Mouse (Mus musculus) adipocyte (in vitro differentiated cells): ENCODE data around the gene Fnip1.

Experiments used
- DNase-seq: peaks from one replicate; pipeline ENCODE4 v3.0.0-alpha.2; 2016; ENCODE audit warnings: low spot score

Gene Fnip1

GRCm38 (mm10) chr11:54458168-54458567, 20.2 kb downstream of the Fnip1 start:
- DNase-seq, result no peak

DNA sequence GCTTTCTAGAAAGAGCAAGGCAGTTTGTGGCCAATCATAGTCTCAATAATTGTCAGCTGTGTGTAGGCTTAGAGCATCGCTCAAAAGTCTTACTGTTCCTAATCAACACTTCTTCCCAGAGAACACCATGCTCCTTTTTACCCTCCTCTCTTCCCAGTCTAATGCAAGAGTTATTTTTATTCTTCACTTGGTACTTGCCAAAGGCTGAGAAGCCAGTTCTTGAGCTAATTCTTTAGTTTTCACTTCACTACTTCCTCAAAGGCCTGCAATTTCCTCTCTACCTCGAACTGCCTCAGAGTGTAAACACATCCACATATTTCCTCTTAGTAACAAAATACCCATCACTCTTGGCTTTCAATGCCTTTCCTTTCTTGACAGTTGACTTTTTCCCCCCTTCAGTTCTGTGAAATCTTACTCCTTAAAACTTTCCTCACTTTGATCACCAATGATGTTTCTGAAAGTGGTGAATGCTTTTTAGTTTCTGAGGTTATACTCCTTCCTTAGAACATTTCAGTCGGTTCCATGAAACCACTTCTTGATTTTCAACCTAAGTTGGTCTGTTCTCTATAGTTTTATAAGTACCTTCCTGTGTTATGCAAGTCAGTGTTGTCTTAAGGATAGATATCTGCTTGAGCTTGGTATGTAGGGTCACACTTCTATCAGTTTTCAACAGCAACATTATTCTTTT, 26.7 kb downstream of the Fnip1 start:
- no peak for DNase-seq

- no peak for DNase-seq
Observed at GRCm38 (mm10) chr11:54472231-54472630, 34.2 kb downstream of the Fnip1 start.

GRCm38 (mm10) chr11:54478414-54478813, 40.4 kb downstream of the Fnip1 start:
- DNase-seq, result peak; percentile 14

DNA sequence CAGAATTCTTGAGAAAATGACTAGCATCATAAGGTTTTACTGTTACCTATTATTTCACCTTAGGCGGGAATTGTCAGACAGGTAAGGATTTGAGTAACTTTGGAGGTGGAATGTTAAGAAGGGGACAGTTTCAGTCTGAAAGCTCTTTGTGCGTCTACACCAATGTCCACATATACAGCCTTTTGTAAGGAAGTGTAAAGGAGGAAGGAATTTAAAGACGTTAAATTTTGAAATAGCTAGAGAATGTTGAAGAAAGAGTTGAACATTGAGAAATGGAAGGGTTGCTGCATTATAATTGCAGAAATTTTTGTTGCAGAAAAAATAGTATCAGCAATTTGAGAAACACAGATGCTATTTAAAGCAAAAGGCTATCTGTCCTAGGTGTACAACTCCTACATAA, 48.0 kb downstream of the Fnip1 start:
- DNase-seq, result no peak

GRCm38 (mm10) chr11:54491946-54492558, 54.1 kb downstream of the Fnip1 start:
- no peak for DNase-seq

DNA sequence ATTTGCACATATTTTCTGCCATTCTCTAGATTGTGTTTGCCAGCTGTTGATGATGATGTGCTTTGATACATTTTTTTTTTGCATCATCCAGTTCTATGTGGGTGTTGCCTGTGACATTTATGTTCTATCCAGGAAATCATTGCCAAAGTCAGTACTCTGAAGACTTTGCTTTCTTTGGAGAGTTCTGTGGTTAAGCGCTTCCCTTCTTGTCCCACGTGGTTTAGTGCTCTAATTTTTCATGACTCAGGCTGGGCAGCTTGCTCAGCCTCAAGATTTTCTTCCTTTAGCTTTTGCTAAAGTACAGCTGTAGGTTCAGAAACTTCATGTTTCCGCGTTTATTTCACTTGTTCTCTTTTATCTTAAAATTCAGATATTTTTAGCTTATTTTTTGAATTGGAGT, 54.6 kb downstream of the Fnip1 start:
- DNase-seq, result peak; percentile 26

DNA sequence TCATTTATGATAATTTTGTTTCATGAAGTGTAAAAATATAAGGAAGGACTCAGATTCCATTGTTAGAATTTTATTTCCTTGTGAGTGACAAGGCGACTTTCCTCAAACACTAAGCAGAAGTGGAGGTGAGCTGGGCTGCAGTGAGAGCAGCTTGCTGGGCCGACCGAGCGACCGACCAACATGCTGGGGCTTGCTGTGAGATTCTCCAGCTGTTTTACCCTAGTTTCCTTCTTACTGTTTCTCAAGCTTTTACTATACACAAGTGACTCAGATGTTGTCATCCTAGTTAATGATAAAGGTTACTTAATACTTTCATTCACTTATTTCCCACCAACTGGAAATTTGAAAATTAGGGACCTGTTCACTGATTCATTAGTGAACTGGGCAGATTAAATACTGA, 61.8 kb downstream of the Fnip1 start:
- no peak for DNase-seq

DNA sequence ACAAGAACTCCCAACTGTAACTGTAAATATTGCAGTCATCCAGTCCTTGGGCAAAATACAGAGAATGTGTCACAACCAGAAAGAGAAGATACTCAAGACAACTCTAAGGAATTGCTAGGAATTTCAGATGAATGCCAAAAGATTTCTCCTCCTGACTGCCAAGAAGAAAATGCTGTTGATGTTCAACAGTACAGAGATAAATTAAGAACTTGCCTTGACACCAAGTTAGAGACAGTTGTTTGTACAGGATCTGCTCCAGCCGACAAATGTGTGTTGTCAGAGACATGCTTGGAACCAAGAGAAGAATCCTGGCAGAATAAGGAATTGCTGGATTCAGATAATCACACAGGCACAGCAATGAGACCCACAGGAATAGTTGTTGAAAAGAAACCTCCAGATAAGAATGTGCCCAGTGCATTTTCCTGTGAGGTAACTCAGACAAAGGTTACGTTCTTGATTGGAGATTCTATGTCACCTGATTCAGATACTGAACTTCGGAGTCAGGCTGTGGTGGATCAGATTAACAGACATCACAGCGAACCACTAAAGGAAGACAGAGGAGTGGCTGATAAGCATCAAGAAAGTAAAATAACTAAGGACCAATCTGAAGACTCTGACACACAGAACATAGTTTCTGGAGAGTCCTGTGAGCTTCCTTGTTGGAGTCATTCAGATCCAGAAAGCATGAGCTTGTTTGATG, 64.7 kb downstream of the Fnip1 start:
- DNase-seq, result peak; percentile 62

DNA sequence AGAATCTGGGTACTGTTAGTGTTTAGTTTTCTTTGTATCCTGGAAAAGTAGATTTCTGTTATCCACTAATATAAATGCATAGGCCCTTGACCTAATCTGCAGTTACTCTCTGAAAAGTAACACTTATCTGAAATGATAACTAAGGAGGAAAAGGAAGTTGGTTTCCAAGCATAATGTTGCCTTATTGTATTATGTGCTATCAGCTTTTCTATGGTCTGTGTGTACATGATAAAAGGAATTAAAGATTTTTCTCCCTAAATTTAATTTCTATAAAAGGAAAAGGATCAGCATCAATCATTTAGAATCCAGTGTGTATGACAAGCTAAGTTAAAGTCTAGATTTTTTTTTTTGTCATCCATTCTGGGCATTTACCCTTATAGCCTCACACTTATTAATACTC, 75.6 kb downstream of the Fnip1 start:
- no peak for DNase-seq

DNA sequence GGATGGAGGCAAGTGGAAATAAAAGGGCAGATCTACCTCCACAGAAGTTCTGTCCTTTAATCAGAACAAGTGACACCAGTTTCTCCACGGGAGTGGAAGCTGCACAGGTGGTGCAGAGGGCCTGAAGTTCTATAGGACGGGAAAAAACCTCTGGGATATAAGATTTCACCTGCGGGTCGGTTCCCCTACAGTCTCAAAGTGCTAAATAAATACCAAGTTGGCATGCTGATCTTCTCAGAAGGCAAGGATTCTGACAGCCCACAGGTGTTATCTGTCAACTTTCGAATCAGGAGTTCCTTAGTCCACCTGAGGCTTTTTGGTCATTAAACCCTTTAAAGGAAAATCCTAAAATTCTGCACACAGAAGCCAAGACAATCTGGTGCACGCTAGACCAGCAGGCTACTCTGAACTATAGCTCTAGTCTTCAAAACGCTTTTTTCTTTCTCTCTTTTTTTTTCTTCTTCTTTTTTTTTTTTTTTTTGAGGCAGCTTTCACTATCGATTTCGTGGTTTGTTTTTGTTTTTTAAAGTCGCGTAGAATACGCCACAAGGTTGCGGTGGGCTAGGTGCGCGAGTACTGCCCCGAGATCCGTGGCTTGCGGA, 84.0 kb downstream of the Fnip1 start:
- no peak for DNase-seq

DNA sequence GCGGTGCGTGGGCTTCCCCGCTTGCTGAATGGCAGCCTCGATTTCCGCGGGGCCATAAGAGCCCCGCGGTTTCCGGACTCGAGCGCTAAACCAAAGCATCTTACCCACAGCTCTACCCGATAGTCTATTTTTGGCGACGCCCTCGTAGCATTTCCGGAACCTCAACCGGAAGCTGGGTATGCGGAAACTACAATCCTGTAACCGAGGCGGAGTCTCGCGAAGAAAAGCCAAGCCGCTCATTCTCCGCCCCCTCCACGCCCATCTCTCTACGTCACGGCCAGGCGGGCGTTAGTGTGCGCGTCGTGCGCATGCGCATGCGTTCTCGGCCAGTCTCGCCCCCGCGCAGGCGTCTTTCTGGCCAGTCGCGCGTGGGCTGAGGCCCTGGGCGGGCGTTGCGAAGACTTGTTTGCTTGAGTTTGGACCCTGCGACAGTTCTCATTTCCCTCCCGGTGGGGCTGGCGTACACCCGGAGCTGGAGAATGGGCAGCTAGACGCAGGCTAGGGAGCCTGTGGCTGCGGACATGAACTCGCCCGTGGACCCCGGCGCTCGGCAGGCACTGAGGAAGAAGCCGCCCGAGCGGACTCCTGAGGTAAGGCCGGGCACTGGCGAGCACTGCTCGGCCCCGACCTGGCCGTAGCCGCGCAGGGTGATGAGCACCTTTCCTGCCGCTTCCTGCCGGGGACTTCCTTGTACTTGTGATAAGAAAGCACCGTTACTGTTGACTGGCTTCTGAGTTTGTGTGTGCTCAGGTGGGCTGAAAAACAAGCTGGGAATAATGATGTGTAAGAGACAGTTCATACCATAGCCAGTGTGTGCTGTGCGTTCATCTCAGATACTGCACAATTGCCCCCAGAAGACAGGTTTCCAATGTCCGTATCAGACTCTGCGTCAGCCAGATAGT, 84.8 kb downstream of the Fnip1 start, which contains the start of gene Rapgef6:
Gene Rapgef6 (plus strand): TSS at position 319 of the 902 bp plus-strand sequence.
- peak; percentile 99 for DNase-seq

- DNase-seq, result no peak
Observed at GRCm38 (mm10) chr11:54523431-54524001, 85.5 kb downstream of the Fnip1 start.

DNA sequence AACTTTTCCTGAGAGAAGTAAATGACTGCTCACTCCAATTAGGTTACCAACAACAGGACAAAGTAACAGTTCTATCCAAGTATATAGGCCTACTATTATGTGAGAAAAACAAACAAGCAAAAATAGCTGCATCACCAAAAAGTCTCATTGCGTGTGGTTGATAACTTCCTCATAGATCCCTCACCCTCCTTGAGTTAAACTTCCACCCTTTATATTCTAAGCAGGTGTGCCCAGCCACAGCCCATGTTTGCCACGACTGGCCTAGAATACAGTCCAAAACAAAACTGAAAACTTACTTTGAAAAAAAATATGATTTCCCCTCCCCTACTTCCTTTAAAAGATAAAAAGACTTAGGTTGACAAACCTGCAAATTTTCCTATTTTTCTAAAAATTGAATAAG, 90.0 kb downstream of the Fnip1 start:
- DNase-seq, result no peak

DNA sequence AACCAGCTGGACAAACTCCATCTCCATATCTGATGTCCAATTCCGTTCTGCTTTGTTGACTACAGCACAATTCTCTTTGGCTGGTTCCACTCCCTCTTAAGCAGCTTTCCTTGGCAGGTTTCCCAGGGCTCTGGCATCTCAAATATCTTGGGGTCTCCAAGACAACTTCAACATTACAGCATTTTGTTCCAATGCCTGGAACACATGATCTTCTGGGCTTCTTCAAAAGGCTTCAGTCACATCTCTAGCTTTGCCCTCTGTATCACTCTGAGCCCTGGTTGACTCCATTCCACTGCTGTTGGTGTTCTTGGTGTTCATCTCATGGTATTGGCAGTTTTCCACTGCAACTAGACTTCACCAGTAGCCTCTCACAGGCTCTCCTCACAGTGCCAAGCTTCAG, 92.4 kb downstream of the Fnip1 start:
- peak; percentile 58 for DNase-seq

GRCm38 (mm10) chr11:54530916-54531315, 92.9 kb downstream of the Fnip1 start:
- DNase-seq, result no peak

- DNase-seq, result no peak
Observed at GRCm38 (mm10) chr11:54533834-54534233, 95.8 kb downstream of the Fnip1 start.

DNA sequence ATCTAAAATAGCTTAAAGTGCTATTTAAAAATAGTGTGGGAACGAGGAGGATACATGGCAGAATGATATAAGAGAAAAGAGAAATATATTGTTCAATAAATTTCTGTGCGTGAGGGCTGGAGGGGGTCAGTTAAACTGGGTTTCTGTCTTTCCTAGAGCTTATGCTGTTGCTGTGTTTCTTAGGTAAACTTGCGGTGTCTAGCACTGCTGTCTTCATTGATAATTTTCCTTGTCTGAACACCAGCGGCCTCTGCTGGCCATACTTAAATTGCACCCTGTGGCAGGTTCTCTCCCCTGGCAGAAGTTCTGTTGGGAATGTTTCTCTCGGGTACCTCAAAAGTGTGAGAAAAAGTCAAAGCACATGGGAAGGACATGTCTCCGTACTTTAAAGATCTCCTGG, 96.9 kb downstream of the Fnip1 start:
- DNase-seq, result peak; percentile 52

GRCm38 (mm10) chr11:54539031-54539430, 101.0 kb downstream of the Fnip1 start:
- no peak for DNase-seq

GRCm38 (mm10) chr11:54539486-54539885, 101.5 kb downstream of the Fnip1 start:
- no peak for DNase-seq

DNA sequence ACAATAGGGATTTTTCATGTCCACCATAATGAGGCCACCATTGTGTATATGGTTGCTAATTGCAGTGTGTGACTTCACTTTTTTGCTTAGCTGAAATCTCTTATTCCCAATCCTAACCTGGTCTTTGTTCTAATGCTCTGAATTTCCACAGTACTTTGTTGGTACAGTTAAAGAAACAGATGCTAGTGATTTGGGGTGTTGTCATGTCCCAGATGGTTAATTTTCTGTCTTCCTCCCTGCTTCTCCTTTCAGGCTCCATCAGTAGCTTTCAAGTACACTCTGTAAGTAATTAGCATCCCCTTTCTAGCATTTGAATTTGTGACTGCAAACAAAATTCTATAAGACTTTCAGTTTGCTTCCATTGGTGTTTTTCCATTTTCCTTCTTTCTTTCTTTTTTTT, 102.3 kb downstream of the Fnip1 start:
- no peak for DNase-seq
